Mouse (Mus musculus): Measurements from ENCODE around the gene Lhpp.

Lhpp gene

DNA sequence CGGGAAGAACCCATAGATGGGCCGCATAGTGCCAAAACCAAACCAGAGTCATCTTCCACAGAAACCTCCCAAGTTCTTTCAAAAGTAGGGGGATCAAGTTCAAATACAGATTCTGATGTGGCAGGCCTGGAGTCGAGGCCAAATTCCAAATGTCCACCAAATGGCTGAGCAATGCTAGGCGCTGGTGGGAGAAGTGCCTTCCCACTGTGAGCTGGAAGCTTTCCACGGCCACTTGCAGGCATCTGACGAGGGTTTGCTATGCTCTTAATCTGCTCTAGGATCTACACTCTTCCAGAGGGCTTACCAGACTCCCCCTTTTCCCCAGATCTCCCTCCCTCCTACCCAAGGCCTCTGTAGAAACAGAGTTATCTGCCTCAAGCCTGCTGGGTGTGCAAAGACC is 136.7 kb downstream of the Lhpp start:
- DNase-seq = no peak

DNA sequence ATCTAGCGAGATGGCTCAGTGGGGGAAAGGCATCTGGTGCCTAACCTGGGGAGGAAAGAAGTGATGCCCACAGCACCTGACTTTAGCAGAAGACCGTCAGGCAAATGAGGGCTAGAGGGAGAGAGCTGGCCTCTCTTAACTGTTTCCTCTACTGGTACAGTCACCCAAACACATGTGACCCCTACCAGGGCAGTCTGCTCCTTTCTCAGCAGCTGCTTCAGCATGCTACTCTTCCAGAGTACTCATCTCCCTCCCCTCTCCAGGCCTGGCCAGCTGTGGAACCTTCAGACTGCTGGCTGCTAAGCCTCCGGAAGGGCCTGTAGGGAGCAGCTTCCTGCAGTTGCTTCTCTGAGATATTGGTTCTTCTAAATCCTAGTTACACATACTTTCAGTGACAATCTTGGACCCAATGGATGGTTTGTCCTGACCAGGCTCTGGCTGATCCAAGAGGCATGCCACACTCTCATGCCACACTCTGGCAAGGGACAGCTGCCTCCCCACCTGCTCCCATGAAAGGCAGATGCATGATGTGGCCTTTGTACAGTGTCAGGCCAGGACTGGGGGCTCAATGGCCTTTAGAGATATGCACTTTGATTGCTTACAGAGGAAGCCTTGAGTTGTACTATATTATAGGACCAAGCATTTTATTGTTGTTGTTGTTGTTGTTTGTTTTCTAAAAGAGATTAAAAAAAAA is 137.8 kb downstream of the Lhpp start:
- peak; percentile 32 for DNase-seq

DNA sequence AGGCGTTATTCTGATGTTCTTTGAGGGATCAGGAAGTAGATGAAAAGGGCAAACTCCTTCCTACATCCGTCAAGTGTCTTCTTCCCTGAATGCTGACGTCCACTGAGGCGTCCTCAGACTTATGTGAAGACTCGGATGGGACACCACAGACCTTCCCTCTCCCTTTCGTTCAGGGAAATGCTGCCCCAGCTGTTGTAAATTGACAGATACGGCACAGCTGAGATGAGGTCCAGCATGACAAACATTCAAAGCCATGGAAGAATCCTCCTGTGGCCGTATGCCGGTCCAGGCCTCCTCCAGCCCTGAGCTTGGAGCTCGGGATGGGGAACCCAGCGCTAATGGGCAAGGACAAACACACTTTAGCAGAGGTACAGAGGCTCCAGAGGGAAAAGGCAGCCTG is 139.1 kb downstream of the Lhpp start:
- no peak for DNase-seq

DNA sequence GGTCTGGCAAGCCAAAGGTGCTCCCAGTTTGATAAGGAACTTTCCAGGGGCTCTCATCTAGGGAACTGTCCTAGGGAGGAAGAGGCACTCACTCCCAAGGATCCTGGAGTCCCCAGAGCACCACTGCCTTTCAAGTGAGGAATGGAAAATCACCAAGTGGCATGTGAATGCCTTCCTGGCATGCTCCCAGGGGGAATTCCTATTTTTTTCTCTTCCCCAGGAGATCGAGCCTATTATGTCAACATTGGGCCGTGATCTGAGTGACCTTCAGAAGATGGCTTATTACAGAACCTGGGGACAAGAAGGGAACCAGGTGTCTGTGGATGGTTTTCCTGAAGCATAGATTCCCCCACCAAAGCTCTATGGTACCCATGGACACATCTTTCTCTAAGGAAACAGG is 141.3 kb downstream of the Lhpp start:
- DNase-seq = peak; percentile 69

DNA sequence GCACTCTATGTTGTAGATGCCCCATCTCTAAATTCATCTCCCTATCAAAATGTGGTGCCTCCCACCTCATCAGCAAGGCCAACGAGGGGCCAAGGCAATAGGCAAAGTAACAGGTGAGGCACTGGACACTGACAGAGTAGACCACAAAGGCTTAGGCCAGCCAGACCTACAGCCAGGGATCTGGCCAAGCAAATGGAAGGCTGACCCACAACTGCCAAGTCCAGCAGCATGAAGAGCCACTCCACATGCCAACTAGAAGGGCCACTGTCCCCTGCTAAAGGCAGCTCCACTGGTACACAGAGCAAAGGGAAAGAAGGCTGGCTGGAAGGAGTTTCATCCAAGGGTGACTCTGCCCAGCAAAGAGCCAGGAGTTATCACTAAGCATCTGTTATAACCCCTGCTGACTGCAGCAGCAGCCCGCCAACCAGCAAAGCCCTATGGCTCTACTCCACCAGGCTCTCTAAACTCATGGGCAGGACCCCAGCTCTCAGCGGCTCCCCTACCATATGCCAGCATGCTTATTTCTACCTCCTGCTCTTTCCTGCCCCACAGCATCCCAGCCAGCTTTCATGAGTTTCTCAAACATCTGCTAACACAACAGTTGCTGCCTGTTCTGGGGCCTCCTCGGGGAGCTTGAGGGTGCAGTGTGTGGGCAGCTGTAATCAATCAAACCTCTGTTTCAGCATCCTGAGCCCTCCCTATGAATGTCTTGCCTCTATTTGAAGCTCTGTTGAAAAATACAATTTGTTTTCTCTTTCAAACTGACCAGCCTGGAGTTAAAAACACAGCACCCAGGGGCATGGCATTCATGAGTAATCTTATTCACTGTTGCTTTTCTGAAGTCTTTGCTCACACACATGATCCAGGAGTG is 143.3 kb downstream of the Lhpp start:
- no peak for DNase-seq

DNA sequence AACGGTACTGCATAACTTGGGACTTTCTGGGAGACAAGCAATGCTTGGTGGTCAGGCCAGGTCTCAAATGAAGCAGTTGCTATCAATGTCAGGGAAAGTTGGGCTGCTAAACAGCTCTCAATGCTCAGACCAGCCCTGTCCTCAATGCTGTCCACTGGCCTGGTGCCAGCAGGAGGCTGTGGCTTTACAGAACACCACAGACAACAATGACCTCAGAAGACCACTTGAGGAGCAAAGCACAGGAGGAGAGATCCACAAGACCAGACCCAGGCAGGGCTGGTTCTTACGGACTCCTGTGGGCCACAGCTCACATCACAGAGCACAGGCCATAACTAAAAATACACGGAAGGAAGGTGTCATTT is 143.9 kb downstream of the Lhpp start:
- DNase-seq = peak; percentile 63

Measured in kidney, postnatal 14 days (tissue).